Mouse (Mus musculus): ENCODE results near the gene Caprin1. TPM values are rescaled to one million over a fixed set of nuclear protein-coding genes. Genes with fewer than 3 reads are reported as not detected.

Caprin1 gene
- polyA plus RNA-seq, 1 experiment from 2014 or later: 91.4 TPM

DNA sequence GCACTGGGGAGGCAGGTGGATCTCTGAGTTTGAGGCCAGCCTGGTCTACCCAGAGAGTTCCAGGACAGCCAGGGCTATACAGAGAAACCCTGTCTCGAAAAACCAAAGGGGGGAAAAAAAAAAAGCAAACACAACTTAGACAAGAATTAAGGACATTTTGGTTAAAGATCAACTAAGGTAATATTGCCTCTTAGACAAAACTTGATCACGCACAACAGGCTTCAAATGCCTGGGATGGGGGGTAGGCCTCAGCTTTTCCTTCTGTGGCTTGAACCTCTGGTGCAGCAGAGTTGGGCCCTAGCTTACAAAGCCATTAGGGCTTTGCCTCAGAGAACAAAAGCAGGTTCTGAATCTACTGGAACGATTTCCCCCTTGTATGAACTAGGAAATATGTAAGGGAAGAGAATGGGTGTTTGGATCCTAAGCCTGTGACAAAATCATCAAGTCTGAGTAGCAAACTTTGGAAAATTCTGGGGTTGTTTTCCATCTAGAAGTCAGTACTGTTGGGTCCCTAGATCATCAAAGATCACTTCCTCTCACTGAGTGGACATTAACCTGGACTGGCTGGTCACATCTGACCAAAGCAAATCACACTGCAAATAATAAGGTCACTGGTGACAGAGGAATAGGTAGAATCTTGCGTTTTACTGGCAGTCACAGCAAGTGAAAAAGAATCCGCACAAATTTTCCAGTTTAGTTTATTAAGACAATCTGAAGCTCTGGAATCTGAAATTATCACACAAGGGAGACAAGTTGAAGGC, 6.5 kb upstream of the Caprin1 start:
- TF ChIP-seq CTCF (IDR thresholded peaks at IDR 0.05; ENCODE audit: low read depth): no peak
- no peak for ATAC-seq
- Histone ChIP-seq H3K4me1 (replicated peaks; ENCODE audit: control insufficient read depth, insufficient read depth, low read length) (no peaks in the 10 kb centered on the region), H3K27ac (ENCODE audit: low read depth, low read length) (no peak overlapping the region), H3K4me2 (replicated peaks; ENCODE audit: low read depth) (no peak overlapping the region), H3K4me3 (ENCODE audit: low read depth, low read length) (no peak overlapping the region), H3K36me3 (ENCODE audit: control insufficient read depth, insufficient read depth) (no peaks in the 10 kb centered on the region), H3K9ac (ENCODE audit: low read depth, low read length) (no peak overlapping the region), H3K27me3 (replicated peaks; ENCODE audit: control insufficient read depth, insufficient read depth, low read length) (no peaks in the 10 kb centered on the region), H3K9me3 (ENCODE audit: control insufficient read depth) (no peaks in the 10 kb centered on the region)
- 51% methylated on average over 5 of the region's 5 CpGs for WGBS

DNA sequence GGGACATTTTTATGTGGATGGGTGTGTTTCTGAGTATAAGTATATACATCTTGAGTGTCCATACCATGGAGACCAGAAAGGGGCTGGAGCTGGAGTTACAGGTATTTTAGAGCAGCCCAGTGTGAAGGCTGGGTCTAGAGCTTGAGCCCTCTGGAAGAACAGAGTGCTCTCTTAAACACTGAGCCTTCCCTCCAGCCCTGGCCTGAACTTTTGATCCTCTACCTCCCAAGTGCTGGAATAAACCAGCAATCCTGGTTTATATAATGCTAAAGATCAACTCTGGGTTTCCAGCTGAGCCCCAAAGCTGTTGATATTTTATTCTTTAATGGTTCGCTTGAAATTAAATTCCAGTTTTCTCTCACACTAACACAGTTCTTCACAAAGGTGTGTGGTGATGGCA, 5.0 kb upstream of the Caprin1 start:
- Histone ChIP-seq H3K4me3 (ENCODE audit: low read depth, low read length) (no peak overlapping the region), H3K27ac (ENCODE audit: low read depth, low read length) (no peak overlapping the region), H3K9ac (ENCODE audit: low read depth, low read length) (no peak overlapping the region), H3K4me2 (replicated peaks; ENCODE audit: low read depth) (no peak overlapping the region), H3K27me3 (replicated peaks; ENCODE audit: control insufficient read depth, insufficient read depth, low read length) (no peaks in the 10 kb centered on the region), H3K36me3 (ENCODE audit: control insufficient read depth, insufficient read depth) (no peaks in the 10 kb centered on the region), H3K9me3 (ENCODE audit: control insufficient read depth) (no peaks in the 10 kb centered on the region), H3K4me1 (replicated peaks; ENCODE audit: control insufficient read depth, insufficient read depth, low read length) (no peaks in the 10 kb centered on the region)
- 89% methylated on average over 1 of the region's 1 CpGs for WGBS
- no peak for TF ChIP-seq CTCF (IDR thresholded peaks at IDR 0.05; ENCODE audit: low read depth)
- ATAC-seq: no peak

DNA sequence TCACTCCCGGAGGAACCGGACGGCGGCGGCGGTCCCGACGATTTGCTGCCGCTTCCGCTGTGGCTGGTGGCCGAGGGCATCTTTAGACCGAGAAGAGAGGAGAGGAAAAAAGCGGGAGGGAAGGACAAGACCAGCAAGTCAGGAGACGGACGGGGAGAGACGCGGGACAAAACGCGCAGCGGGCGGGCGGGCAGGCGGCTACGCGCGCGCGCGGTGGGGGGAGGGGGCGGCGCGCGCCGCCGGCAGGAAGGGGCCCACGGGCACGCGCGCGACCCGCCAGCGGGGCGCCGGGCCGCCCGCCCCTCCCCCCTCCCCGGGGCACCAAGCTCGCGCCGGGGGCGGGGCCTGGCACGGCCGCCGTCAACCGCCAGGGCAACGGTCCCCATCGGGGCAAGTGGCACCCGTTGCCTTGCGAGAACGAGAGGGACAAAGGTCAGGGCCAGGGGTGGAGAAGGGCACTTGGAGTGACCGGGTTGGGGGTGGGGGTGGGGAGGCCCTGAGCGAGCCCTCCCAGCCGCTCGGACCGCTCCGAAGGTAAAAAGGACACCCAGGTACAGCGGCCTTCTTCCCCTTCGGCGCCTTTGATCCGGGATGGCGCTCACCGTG, 485 bp downstream of the Caprin1 start:
- peak overlapping the region; percentile 99 for H3K27ac ChIP-seq (ENCODE audit: low read depth, low read length)
- H3K4me3 ChIP-seq (ENCODE audit: low read depth, low read length): peak overlapping the region; percentile 96
- H3K27me3 ChIP-seq (replicated peaks; ENCODE audit: control insufficient read depth, insufficient read depth, low read length): no peaks in the 10 kb centered on the region
- no peaks in the 10 kb centered on the region for H3K9me3 ChIP-seq (ENCODE audit: control insufficient read depth)
- peak overlapping the region; percentile 67 for H3K4me2 ChIP-seq (replicated peaks; ENCODE audit: low read depth)
- TF ChIP-seq CTCF (IDR thresholded peaks at IDR 0.05; ENCODE audit: low read depth): no peak
- peak; percentile 86 for ATAC-seq
- peaks cover 4% of the 10 kb centered on the region; the same call in 1 of the 2 replicates for H3K4me1 ChIP-seq (replicated peaks; ENCODE audit: control insufficient read depth, insufficient read depth, low read length)
- peak overlapping the region; percentile 96 for H3K9ac ChIP-seq (ENCODE audit: low read depth, low read length)
- WGBS: under 1% methylated on average over 45 of the region's 72 CpGs
- H3K36me3 ChIP-seq (ENCODE audit: control insufficient read depth, insufficient read depth): peaks cover 13% of the 10 kb centered on the region

DNA sequence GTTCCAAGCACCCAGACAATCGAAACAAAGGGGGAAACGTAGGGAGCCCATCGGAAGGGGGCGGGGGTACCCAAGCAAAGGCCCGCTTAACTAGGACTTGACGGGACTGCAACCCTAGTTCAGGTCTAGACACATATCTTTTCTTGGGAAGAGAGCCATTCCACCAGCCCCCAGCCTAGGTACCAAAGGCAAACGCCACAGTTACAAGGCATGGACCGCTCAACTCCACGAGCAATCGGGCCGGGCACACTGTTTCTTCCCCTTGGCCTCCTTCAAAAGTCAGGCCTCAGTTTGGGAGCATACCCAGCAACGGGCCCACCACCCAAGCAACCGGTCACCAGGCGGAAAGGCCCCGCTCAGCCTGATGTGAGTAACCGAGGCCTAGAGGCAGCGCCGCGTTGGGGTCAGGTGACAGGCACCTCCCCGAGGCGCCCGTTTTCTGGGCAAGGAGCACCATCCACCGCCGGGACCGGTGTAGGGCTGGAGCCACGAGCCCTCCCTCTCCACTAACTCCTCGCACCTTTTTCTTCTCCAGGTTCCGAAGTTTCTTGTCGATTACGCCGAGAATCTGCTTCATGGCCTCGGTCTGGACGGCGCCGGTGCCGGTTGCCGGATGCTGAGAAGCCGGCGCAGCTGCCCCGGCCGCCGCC, 1.1 kb downstream of the Caprin1 start:
- H3K4me1 ChIP-seq (replicated peaks; ENCODE audit: control insufficient read depth, insufficient read depth, low read length): peaks cover 4% of the 10 kb centered on the region; the same call in 1 of the 2 replicates
- no peaks in the 10 kb centered on the region for H3K27me3 ChIP-seq (replicated peaks; ENCODE audit: control insufficient read depth, insufficient read depth, low read length)
- peaks cover 15% of the 10 kb centered on the region for H3K36me3 ChIP-seq (ENCODE audit: control insufficient read depth, insufficient read depth)
- TF ChIP-seq CTCF (IDR thresholded peaks at IDR 0.05; ENCODE audit: low read depth): no peak
- H3K9me3 ChIP-seq (ENCODE audit: control insufficient read depth): no peaks in the 10 kb centered on the region
- H3K4me3 ChIP-seq (ENCODE audit: low read depth, low read length): peak overlapping the region; percentile 96
- peak overlapping the region; percentile 99 for H3K27ac ChIP-seq (ENCODE audit: low read depth, low read length)
- WGBS: 0% methylated on average over 42 of the region's 42 CpGs
- peak overlapping the region; percentile 67 for H3K4me2 ChIP-seq (replicated peaks; ENCODE audit: low read depth)
- ATAC-seq: peak; percentile 35
- H3K9ac ChIP-seq (ENCODE audit: low read depth, low read length): peak overlapping the region; percentile 96

DNA sequence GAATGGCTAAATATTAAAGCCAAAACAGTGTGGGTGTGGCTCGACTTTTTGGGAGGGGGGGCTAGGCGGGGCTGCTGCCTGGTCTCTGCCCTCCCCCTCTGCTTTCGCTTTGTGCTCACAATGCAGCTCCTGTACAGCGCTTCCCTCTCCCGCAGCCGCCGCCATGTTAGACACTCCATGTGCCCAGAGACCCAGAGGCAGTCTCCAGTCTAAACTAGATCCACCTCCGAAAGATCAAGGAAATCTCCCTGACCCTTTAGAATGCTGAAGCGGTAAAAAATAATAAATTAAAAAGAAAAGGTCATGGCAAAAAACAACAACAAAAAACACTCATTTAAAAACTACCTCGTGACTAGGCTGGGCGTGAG, 1.6 kb downstream of the Caprin1 start:
- under 1% methylated on average over 11 of the region's 11 CpGs for WGBS
- H3K27ac ChIP-seq (ENCODE audit: low read depth, low read length): peak overlapping the region; percentile 99
- TF ChIP-seq CTCF (IDR thresholded peaks at IDR 0.05; ENCODE audit: low read depth): no peak
- H3K27me3 ChIP-seq (replicated peaks; ENCODE audit: control insufficient read depth, insufficient read depth, low read length): no peaks in the 10 kb centered on the region
- peak overlapping the region; percentile 96 for H3K4me3 ChIP-seq (ENCODE audit: low read depth, low read length)
- peak overlapping the region; percentile 96 for H3K9ac ChIP-seq (ENCODE audit: low read depth, low read length)
- ATAC-seq: peak; percentile 39
- H3K4me2 ChIP-seq (replicated peaks; ENCODE audit: low read depth): peak overlapping the region; percentile 67
- H3K4me1 ChIP-seq (replicated peaks; ENCODE audit: control insufficient read depth, insufficient read depth, low read length): peaks cover 4% of the 10 kb centered on the region; the same call in 1 of the 2 replicates
- H3K36me3 ChIP-seq (ENCODE audit: control insufficient read depth, insufficient read depth): peaks cover 19% of the 10 kb centered on the region
- no peaks in the 10 kb centered on the region for H3K9me3 ChIP-seq (ENCODE audit: control insufficient read depth)

DNA sequence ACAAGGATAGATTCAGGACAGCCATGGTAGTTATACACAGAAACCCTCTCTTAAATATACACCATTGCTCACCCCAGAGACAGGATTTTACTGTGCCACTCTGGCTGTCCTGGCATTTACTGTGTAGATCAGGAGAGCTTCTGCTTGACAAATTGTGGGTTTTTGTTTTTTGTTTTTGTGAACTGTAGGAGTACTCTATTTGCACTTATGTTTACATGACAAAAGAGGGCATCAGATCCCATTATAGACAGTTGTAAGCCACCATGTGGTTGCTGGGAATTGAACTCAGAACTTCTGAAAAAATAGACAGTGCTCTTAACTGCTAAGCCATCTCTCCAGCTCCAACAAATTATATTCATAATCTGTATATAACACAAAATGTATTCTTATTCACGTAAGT, 5.4 kb downstream of the Caprin1 start:
- Histone ChIP-seq H3K4me1 (replicated peaks; ENCODE audit: control insufficient read depth, insufficient read depth, low read length) (peaks cover 4% of the 10 kb centered on the region; the same call in 1 of the 2 replicates), H3K9ac (ENCODE audit: low read depth, low read length) (no peak overlapping the region), H3K4me2 (replicated peaks; ENCODE audit: low read depth) (no peak overlapping the region), H3K4me3 (ENCODE audit: low read depth, low read length) (no peak overlapping the region), H3K36me3 (ENCODE audit: control insufficient read depth, insufficient read depth) (peaks cover 25% of the 10 kb centered on the region), H3K27ac (ENCODE audit: low read depth, low read length) (no peak overlapping the region), H3K27me3 (replicated peaks; ENCODE audit: control insufficient read depth, insufficient read depth, low read length) (no peaks in the 10 kb centered on the region), H3K9me3 (ENCODE audit: control insufficient read depth) (no peaks in the 10 kb centered on the region)
- 89% methylated on average over 1 of the region's 1 CpGs for WGBS
- no peak for TF ChIP-seq CTCF (IDR thresholded peaks at IDR 0.05; ENCODE audit: low read depth)
- no peak for ATAC-seq

Measured in intestine, postnatal 0 days (tissue).